Mouse (Mus musculus): ENCODE measurements around the gene Gm21977.
"Not testable (repeated sequence)": the region's sequence is repeated elsewhere in the genome, so short reads cannot be mapped to it uniquely, and the experiment has no call there.

The Gm21977 gene

GRCm38 (mm10) chr14:42853377-42853776 lies at the start of gene Gm21977:
Gene Gm21977, minus strand, starts transcription at chr14:42853477.
- DNase-seq, result not testable (repeated sequence)

Measured in kidney, postnatal 10 days (tissue).